Mouse (Mus musculus) right cerebral cortex, postnatal 36 days (tissue): Measurements from ENCODE around the gene Gm45062.
A peak's percentile ranks its signal among the peaks of the same experiment; 100 is the strongest.
"Not testable (repeated sequence)": the region's sequence is repeated elsewhere in the genome, so short reads cannot be mapped to it uniquely, and the experiment has no call there.

Source experiments
- DNase-seq, 2 experiments: peaks; one replicate each; pipeline ENCODE4 v3.0.0; 2022; ENCODE audit warnings: low spot score in 2 of 2, mixed read lengths in 1 of 2

The Gm45062 gene

DNA sequence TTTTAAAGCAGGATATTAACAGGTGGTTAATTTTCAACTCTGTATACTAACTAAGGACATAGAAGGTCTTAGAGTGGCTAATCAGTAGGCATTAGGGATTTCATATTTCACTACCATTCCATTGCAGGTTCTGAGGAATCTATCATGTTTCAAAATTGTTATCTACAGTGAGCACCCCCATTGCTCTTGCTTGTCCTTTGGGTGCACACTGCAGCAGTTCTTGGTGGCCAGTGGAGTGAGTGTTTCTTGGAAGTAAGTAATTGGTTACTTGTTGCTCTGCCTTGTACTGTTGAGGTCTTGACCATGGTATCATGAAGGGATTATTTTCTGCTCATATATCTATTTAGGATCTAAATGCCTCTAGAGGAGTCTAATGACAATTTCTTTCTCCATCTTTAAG is 57.0 kb downstream of the Gm45062 start:
- DNase-seq: no peak

- DNase-seq: no peak
These were observed 60.3 kb downstream of the Gm45062 start for GRCm38 (mm10) chr6:8319591-8319990.

GRCm38 (mm10) chr6:8331496-8331895 is 72.2 kb downstream of the Gm45062 start:
- not testable (repeated sequence) for DNase-seq

DNA sequence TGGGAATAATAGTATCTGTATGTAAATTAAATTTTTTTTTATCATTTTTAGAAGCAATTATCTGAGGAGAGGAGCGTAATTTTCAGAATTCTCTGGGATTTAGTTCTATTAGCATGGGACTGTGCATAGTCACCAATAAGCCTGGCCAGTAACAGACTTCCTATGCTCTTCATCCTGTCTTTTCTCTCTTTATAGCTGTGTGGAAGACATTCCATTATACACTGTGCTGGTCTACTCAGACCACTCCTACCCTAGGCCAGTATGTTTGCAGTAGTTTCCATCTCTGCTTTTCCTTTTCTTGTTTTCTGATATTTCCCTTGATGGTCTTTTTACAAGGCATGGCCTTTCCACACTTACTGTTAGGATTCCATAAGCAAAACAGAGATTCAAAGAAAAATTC is 74.1 kb downstream of the Gm45062 start:
- no peak for DNase-seq

GRCm38 (mm10) chr6:8336487-8337390 is 77.5 kb downstream of the Gm45062 start:
- DNase-seq: no peak

DNA sequence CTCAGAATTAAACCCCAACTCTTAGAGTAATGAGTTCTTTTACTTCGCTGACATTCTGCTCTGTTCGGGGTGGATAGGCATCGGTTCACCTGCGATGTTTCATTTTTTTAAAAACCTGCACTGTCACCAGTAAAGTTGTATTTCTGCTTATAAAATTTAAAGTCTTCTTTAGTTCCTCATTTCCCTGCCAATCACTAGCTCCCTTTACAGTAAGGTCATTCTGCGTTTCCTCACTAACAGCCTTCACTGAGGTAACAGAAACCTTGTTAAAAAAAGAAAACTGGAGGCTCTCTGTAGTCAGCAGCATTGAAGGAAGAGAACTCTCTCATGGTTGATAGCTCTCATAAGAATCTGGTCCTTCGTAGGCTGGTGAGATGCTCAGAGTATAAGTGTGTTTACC is 80.2 kb downstream of the Gm45062 start:
- DNase-seq: no peak

- DNase-seq: no peak
These were observed 84.0 kb downstream of the Gm45062 start for GRCm38 (mm10) chr6:8343271-8343670.

GRCm38 (mm10) chr6:8345219-8345856 is 86.1 kb downstream of the Gm45062 start:
- peak; percentile 30 to 32 for DNase-seq

GRCm38 (mm10) chr6:8347154-8347553 is 87.9 kb downstream of the Gm45062 start:
- DNase-seq: no peak

DNA sequence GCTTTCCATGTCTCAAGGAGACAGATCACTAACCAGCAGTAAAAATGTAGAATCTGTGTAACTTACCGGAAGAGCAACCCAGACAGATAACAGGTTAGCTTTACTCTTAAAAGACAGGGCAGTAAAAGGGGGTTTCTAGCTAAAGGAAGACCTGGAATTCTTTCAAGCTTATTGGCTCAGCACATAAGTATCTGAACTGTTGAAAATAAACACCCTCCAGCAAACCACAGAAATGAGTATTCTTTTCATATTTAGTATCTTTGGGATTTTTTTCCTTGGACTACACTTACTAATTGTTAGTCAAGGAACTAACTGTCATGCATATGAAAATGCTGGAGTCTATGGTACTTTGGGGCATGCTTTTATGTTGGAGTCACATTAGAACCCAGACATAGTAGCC is 89.1 kb downstream of the Gm45062 start:
- no peak for DNase-seq

DNA sequence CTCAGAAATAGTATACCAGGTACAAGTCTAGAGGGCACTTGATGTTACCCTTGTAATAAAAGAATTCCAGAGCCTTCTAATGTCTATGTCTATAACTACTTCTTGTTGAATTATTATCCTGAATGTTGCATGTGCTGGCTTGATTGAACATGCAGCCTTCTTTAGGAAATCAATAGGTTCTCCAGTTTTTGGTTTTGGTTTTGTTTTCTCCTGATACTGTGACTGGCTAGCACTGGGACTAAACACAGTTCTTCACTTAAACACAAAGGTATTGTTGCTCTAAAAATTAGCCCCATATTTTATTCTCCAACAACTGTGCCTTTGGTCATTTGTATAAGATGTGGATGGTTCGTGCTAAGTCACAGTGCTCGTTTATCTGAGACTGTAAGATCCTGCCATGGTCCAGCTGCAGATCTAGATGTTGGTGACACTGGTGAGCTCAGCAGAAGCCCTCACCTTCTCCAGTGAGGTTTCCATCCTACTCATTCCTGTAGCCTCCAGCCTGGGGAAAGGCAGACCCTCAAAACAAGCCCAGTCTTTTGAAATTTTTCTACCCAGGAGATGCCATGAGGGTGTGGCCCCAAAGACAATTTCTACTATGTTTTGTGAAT is 89.9 kb downstream of the Gm45062 start:
- no peak for DNase-seq

DNA sequence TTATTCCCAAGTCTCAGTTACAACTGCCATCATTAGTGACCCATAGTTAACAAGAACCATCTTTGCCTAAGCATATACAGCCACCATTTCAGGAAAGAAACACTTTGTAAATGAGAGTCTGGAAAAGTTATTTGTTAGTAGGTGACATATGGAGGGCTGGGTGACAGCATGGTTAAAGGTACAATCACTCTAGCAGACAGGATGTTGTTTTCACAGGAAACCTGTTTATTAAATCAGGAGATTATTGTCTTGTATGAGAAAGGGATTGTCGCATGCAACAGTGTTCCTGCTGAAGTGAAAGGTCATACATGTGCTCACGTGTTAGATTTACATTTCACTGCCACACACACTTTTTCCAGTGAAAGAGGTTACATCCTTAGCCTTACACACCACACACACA is 92.3 kb downstream of the Gm45062 start:
- DNase-seq: no peak

DNA sequence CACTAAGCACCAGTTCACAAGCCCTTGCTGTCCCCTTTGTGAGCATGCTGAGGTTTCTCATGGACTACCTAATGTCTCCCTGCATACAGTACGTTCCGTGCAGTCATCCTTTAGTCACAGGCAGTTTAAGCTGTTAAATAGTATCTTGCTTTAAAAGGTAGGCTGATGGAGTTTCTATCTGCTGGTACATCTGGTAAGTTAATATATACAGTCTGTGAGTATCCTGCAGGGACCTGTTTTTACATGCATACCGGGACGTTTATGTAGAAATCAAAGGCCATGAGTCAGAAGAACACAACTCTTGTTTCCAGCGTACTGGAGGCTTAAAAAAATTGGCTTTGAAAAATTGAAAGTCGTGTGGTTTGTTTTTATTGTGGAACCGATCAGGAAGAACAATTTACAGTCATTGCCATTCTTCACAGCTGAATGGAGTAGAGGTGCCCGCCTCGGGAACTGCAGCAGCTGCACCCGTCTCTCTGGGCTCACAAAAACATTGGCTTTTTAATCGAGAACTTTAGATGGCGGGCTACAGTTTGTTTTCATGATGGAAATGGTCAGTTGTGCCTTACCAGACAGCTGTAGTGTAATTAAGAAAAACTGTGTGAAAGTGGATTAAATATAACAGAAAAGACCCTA is 93.4 kb downstream of the Gm45062 start:
- DNase-seq: no peak

GRCm38 (mm10) chr6:8353461-8353860 is 94.2 kb downstream of the Gm45062 start:
- no peak for DNase-seq

DNA sequence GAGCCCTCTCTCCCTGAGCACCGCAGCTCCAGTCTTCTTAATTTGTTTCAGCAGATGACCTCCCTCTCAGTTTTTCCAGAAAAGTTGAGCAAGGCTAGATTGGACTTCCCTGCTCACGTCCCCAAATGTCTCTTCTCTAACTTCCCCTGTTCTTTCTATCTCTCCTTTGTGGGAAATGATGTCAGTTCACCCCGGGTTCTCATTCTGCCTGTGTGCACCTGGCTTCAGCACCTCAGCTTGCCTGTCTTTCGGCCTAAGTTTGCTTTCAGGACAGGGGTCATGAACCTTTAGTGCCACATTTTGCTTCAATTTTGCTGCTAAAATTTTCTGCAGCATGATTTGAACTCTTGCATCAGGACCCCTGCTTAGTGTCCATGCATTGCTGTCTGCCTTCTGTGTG is 95.6 kb downstream of the Gm45062 start:
- DNase-seq: no peak

DNA sequence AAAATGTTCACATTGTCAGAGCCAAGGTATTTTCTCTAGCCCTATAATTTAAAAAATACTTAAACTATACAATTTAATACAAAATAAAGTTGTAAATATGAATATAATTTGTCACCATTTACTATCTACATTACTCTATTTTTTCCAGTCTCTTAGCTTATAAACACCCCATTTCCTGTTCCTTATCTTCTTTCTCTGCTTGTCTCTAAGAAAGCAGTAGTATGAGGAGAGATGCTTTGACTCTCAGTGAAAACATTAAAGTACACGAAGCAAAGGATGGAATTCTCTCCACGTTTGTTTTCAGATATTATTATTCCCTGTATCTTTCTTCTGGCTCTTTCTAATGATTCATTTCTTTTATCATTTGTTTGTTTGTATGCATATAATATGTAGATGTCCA is 99.0 kb downstream of the Gm45062 start:
- DNase-seq: no peak

DNA sequence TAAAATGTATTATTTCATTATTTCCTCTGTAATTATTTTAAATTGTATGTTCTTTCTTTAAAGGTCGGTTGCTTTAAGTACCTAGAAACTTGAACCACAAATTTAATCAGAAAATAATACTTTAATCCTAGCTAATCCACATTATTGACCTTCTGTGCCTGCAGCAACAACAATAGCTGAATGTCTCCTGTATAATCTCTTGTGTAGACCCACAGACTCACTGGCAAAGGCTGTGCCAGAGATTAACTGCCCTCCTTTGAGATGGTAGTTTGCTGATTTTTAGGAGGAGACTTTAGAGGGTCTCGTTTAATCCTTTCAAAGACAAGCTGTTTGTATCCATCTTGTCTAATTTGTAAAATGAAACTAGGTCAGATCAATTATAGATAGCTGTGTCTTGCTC is 99.5 kb downstream of the Gm45062 start:
- no peak for DNase-seq

DNA sequence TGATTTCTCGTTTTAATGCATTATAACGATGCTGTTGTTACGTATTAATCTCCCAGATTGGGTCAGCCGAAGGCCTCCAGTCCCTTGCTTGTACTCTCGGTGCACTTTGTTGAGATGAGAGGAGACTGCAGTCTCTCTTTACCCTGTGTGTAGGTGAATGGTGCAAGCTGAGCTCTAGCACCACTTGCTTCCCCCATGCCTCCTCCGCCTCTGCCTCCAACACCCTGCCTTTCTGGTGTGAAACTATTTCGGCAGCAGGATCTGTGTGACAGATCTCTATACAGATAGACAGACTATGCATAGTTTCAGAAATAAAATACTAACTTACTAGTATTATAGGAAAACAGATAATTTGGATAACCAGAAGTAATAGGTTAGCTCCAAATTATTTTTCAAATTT is 101.6 kb downstream of the Gm45062 start:
- peak in 1 of 2 experiments; percentile 27 for DNase-seq

DNA sequence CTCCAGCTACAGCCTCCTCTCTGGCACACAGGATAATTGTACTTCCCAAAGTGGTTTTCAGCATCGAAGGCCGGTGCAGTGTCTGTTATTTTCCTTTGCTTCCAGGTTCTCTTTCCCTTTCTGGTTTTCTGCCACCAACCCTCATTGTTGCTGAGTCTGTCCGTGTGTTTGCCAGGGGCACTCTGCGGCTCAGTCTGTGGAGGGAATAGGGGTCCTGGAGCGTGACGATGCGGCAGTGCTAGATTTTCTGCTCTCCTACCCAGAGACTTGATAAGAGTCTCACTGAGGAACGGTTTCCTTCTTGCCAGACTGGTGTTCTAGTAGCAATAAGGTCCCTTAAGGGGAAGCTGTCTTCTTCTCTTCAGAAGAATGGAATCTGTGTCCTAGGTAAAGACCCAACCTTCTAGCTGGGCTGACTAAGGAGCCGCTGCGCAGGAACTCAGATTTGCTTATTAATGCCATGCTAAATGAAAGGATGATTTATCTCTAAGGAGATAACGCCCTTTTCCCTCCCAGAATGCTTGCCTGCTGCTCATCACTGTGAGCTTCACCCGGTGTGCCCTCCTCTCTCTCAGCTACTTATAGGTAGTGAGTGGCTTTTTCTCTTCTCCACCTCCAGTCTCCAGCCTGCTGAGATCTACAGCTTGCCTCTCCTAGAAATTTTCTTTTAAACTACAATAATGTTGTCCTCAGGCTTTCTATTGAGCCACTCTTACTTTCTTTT is 104.9 kb downstream of the Gm45062 start:
- DNase-seq: no peak

DNA sequence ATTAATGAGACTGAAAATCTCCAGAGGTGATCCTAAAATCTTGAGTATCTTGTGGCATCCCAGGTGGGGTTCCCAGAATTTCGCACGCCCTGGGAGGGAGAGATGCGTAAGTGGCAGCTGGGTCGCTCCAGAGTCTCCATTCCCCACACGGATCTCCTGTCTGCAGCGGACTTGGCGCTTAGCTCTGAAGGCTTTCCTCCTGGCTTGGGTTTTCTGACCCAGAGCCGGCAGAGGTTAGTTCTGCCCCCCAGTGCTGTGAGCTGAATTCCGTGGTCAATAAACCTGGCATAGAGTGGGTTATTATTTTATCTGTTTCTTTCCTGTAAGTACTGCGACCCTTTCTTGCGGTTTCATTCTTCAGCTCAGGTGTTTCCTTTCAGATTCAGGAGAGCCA is 105.5 kb downstream of the Gm45062 start:
- DNase-seq: no peak

GRCm38 (mm10) chr6:8367675-8368074 is 108.4 kb downstream of the Gm45062 start:
- DNase-seq: no peak
